Mouse (Mus musculus): ENCODE results near the gene Spg11. TPM values are rescaled to one million over a fixed set of nuclear protein-coding genes. Genes with fewer than 3 reads are reported as not detected.
"Not testable (repeated sequence)": the region's sequence is repeated elsewhere in the genome, so short reads cannot be mapped to it uniquely, and the experiment has no call there.

The Spg11 gene
- polyA plus RNA-seq, 1 experiment from 2014 or later = 8.8 TPM

DNA sequence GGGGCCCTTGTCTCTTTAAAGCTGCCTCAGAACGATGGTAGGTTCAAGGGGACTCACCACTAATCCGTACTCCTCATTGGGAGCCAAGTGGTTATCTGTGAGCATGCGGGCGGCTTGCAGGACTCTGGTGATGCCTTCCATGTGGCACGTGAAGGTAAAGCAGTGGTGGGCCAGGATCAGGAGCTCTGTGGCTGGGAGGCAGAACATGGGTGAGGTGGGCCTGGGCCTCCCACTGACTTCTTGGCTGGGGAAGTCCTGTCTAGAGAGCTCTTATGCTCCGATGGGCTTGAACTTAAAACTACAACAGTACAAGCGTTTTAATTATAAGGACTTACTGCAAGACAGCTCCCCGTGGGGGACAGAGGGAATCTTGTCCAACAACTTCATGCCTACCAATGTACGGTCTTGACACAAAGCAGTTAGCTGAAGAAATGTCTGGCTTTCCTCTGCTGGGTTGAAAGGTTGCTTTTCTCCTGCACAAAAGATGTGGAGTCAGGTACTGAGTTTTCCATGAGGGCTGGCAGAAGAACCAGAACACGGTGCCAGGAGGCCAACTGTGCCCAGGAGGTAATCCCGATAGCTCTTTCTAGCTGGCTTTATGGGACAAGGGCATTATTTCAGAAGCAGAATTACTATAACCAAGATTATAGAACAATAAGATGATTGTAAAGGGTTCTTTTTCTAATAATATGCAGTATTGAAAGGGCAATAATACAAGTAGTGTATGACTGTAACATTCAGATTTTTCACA is 58.6 kb downstream of the Spg11 start:
- peaks cover 41% of the 10 kb centered on the region for H3K36me3 ChIP-seq
- H3K4me2 ChIP-seq = no peak overlapping the region
- no peak overlapping the region for H3K4me3 ChIP-seq
- no peak overlapping the region for H3K27ac ChIP-seq (ENCODE audit: poor library complexity, severe bottlenecking)
- no peaks in the 10 kb centered on the region for H3K9me3 ChIP-seq (replicated peaks)
- 72% methylated on average over 11 of the region's 11 CpGs for WGBS
- ATAC-seq (ENCODE audit: insufficient number of reproducible peaks, low FRiP score) = no peak
- no peak overlapping the region for H3K9ac ChIP-seq
- no peaks in the 10 kb centered on the region for H3K27me3 ChIP-seq (replicated peaks)
- H3K4me1 ChIP-seq (replicated peaks) = peaks cover 18% of the 10 kb centered on the region

DNA sequence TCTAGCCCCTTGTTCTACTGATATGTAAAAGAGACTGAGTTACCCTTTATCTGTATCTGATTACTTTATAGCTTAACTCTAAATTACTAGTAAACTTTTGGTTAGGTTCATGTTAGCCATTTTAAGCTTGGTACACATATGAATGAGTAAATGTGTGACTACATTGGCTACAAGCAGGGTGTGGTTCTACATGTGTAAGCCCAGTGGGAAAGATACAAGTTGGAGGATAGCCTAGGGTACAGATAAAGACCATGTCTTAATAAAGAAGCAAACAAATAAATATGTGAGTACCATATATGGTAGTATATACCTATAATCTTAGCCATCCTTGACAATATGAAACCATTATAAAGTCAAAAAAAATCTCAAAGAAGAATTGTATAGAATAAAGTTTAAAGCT is 74.3 kb downstream of the Spg11 start:
- H3K27me3 ChIP-seq (replicated peaks) = no peaks in the 10 kb centered on the region
- no peak overlapping the region for H3K27ac ChIP-seq (ENCODE audit: poor library complexity, severe bottlenecking)
- H3K9ac ChIP-seq = no peak overlapping the region
- no peak overlapping the region for H3K4me3 ChIP-seq
- no peaks in the 10 kb centered on the region for H3K4me1 ChIP-seq (replicated peaks)
- no peak for ATAC-seq (ENCODE audit: insufficient number of reproducible peaks, low FRiP score)
- no peaks in the 10 kb centered on the region for H3K9me3 ChIP-seq (replicated peaks)
- peaks cover 42% of the 10 kb centered on the region for H3K36me3 ChIP-seq
- H3K4me2 ChIP-seq = no peak overlapping the region

DNA sequence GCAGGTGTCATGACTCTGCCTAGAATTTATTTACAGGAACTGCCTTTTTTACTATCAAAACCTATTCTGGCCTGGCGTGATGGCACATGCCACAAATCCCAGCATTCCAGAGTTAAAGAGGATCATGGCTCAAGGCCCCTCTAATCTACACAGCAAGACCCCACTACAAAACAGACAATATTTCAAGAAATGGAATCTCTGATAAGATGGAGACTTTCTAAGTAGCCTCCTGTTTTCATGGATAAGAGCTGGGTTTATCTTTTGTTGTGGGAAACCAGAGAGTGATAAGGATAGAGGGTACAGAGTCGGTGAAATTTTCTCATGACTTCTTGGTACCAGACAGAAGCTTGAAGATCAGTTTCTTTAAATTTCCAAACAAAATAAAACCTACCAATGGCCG is 82.1 kb downstream of the Spg11 start:
- 58% methylated on average over 3 of the region's 3 CpGs for whole genome bisulfite sequencing
- no peaks in the 10 kb centered on the region for H3K27me3 ChIP-seq (replicated peaks)
- no peak overlapping the region for H3K4me2 ChIP-seq
- H3K36me3 ChIP-seq = peaks cover 28% of the 10 kb centered on the region
- H3K4me1 ChIP-seq (replicated peaks) = peaks cover 8% of the 10 kb centered on the region; the same call in 1 of the 2 replicates
- no peak for ATAC-seq (ENCODE audit: insufficient number of reproducible peaks, low FRiP score)
- no peak overlapping the region for H3K4me3 ChIP-seq
- H3K9ac ChIP-seq = no peak overlapping the region
- no peaks in the 10 kb centered on the region for H3K9me3 ChIP-seq (replicated peaks)
- no peak overlapping the region for H3K27ac ChIP-seq (ENCODE audit: poor library complexity, severe bottlenecking)

DNA sequence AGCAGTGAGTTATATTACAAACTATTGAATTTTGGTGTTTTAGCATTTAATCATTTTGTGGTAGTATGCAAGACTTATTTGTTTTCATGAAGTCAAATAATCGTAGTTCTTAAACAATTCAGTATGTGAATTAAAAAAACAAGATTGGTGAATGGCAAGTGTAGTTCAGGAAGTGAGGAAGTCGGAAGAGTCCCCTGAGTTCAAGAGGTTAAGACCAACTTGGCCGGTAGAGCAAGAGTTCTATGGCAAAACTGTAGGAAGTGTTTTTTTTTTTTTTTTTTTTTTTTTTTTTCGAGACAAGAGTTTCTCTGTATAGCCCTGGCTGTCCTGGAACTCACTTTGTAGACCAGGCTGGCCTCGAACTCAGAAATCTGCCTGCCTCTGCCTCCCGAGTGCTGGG is 86.2 kb downstream of the Spg11 start:
- WGBS = 77% methylated on average over 5 of the region's 6 CpGs
- no peak overlapping the region for H3K9ac ChIP-seq
- no peak overlapping the region for H3K4me2 ChIP-seq
- H3K4me3 ChIP-seq = no peak overlapping the region
- H3K4me1 ChIP-seq (replicated peaks) = peaks cover 8% of the 10 kb centered on the region; the same call in 1 of the 2 replicates
- H3K9me3 ChIP-seq (replicated peaks) = no peaks in the 10 kb centered on the region
- ATAC-seq (ENCODE audit: insufficient number of reproducible peaks, low FRiP score) = no peak
- no peak overlapping the region for H3K27ac ChIP-seq (ENCODE audit: poor library complexity, severe bottlenecking)
- no peaks in the 10 kb centered on the region for H3K27me3 ChIP-seq (replicated peaks)
- peaks cover 14% of the 10 kb centered on the region for H3K36me3 ChIP-seq

DNA sequence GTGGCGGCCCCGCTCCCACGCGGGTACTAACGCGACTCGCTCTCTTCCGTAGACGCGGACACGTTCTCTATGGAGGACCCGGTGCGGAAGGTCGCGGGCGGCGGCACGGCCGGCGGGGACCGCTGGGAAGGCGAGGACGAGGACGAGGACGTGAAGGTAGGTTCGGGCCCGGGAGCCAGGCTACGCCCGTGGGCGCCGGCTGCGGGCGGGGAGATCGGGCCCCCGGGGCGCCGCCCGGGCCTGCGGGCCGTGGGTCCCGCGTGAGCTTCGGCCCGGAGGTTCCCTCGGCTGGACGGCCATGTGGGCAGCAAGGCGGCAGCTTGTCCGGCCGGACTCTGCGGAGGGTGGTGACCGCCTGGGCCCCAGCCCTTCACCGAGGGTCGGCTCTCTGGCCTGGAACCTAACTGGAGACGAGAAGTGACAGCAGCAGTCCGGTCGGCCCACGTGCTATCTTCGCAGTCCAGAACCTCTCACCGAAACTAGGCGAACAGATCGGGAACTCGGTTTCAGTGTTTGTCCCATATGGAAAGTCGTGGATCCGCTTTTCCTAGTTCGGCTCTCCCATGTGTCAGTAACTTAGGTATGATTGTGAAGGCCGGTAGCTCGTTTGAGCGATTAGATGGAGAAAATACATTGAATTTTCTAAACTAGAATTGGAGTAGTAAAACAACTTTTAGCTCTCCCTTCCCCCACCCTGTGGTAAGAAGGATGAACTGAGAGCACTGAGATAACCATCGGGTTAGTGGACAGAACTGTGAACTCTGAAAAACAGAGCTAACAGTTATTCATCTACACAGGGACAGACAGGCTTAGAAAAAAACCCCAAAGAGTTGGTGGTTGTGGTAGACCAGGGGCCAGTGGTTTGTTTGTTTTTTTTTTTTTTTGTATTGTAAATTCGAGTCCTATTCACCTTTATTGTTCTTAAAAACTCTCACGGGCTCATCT is 89.2 kb downstream of the Spg11 start:
- Histone ChIP-seq H3K4me3 (peak overlapping the region; percentile 99), H3K27me3 (replicated peaks) (no peaks in the 10 kb centered on the region), H3K36me3 (peaks cover 8% of the 10 kb centered on the region), H3K4me1 (replicated peaks) (no peaks in the 10 kb centered on the region; the same call in 1 of the 2 replicates), H3K4me2 (peak overlapping the region; percentile 79), H3K27ac (ENCODE audit: poor library complexity, severe bottlenecking) (peak overlapping the region; percentile 88), H3K9ac (peak overlapping the region; percentile 97), H3K9me3 (replicated peaks) (no peaks in the 10 kb centered on the region)
- under 1% methylated on average over 70 of the region's 71 CpGs for WGBS
- peak; percentile 60 for ATAC-seq (ENCODE audit: insufficient number of reproducible peaks, low FRiP score)

DNA sequence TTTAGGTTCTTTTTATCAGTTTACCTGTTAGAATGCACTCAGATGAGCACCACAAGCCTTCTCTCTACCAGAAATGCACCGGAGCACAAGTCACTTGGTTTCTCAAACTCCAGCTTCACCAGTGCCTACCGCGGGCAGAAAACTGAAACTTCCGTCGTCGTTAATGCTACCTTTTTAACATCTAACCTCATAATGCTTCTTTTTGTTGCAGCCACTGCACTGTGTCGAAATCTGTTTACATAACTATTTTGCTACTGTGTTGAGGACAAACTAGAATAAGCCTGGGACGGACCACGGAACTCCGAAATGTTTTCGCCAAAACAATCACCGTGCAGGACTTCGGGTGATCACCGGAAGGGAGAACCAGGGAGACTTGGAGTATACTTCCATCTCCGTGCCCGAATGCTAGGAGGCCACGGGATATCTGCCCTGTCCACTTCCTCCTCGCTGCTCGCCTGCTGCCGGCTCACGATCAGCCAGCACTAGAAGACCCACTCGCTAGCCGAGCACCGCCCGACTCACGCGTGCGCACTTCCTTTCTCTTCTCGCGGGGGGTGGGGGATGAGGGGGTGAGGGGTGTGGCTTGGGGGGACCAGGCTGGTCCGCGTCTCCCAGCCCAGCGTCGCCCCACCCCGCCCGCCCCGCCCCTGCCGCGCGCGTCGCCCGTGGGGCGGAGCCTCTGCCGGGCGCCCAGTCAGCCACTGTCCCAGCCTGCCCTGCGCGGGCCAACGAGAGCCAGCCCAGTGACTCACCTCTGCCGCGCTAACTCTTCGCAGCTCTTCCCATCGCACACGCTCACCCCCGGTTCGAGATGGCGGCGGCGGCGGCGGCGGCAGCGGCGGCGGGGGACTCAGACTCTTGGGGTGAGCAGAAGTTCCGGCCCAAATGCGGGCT is 90.1 kb downstream of the Spg11 start, which contains the start of gene Eif3j1:
Eif3j1 (plus strand) TSS at position 685 of the 894 bp plus-strand sequence.
- under 1% methylated on average over 60 of the region's 67 CpGs for WGBS
- Histone ChIP-seq H3K36me3 (0 out of 2 replicates have a peak, but pooled peaks cover under 1% of the 10 kb centered on the region), H3K9ac (peak within 1 kb of the TSS; percentile 97), H3K4me2 (peak within 1 kb of the TSS; percentile 79), H3K9me3 (replicated peaks) (no peaks in the 10 kb centered on the region), H3K27me3 (replicated peaks) (no peaks in the 10 kb centered on the region), H3K4me1 (replicated peaks) (no peaks in the 10 kb centered on the region; the same call in 1 of the 2 replicates), H3K27ac (ENCODE audit: poor library complexity, severe bottlenecking) (peak within 1 kb of the TSS; percentile 93), H3K4me3 (peak within 1 kb of the TSS; percentile 99)
- ATAC-seq (ENCODE audit: insufficient number of reproducible peaks, low FRiP score) = peak; percentile 100

DNA sequence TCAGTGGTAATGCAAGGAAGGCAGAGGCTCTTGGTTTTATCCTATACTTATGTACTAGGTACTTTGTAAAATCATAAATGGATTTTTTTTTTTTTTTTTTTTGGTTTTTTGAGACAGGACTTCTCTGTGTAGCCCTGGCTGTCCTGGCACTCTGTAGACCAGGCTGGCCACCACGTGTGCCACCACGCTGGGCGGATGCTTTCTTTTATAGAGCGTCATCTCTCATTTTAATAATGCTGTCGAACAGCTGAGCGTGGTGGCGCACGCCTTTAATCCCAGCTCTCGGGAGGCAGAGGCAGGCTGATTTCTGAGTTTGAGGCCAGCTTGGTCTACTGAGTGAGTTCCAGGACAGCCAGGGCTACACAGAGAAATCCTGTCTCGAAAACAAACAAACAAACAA is 91.1 kb downstream of the Spg11 start:
- not testable (repeated sequence) for H3K27me3 ChIP-seq (replicated peaks); ATAC-seq (ENCODE audit: insufficient number of reproducible peaks, low FRiP score); H3K4me1 ChIP-seq (replicated peaks); H3K27ac ChIP-seq (ENCODE audit: poor library complexity, severe bottlenecking); H3K9me3 ChIP-seq (replicated peaks); H3K4me2 ChIP-seq; H3K4me3 ChIP-seq; H3K36me3 ChIP-seq; H3K9ac ChIP-seq
- 90% methylated on average over 10 of the region's 10 CpGs for WGBS

DNA sequence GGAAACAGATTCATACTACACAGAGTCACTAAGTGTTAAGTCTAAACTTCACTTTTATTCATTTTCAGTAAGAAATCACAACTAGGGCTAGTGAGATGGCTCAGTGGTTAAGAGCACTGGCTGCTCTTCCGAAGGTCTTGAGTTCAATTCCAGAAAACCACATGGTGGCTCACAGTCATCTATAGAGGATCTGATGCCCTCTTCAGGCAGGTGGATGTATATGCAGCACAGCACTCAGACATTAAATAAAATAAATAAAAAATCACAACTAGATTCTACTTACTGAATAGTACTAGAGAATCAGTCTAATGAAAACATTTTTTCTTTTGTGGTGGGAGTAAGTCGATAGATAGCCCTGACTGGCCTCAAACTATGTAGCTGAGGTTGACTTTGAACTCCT is 95.9 kb downstream of the Spg11 start:
- Histone ChIP-seq H3K4me3 (no peak overlapping the region), H3K9ac (no peak overlapping the region), H3K27ac (ENCODE audit: poor library complexity, severe bottlenecking) (no peak overlapping the region), H3K4me2 (no peak overlapping the region), H3K4me1 (replicated peaks) (no peaks in the 10 kb centered on the region), H3K36me3 (no peaks in the 10 kb centered on the region), H3K9me3 (replicated peaks) (no peaks in the 10 kb centered on the region), H3K27me3 (replicated peaks) (no peaks in the 10 kb centered on the region)
- ATAC-seq (ENCODE audit: insufficient number of reproducible peaks, low FRiP score) = no peak
- WGBS = 78% methylated on average over 2 of the region's 2 CpGs

DNA sequence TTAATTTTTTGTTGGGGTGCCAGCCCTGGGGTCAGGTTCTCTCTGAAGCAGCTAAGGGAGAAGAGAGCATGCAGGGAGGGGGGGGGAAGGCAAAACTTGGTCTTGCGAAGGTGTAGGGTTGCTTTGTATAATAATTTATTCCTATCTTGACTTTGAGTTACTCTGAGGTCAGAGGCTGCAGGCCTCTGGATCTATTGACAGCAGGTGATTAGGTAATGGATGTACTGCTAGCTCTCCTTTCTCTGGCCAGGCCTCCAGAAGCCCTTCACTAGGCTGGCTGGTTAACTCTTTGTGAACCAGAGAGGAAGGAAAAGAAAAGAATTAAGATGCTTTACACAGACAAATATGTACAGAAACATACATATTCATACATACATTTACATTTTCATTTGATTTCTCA is 99.5 kb downstream of the Spg11 start:
- Histone ChIP-seq H3K27ac (ENCODE audit: poor library complexity, severe bottlenecking) (no peak overlapping the region), H3K9ac (no peak overlapping the region), H3K4me1 (replicated peaks) (no peaks in the 10 kb centered on the region), H3K4me3 (no peak overlapping the region), H3K4me2 (no peak overlapping the region), H3K9me3 (replicated peaks) (no peaks in the 10 kb centered on the region), H3K27me3 (replicated peaks) (no peaks in the 10 kb centered on the region), H3K36me3 (peaks cover 1% of the 10 kb centered on the region)
- no peak for ATAC-seq (ENCODE audit: insufficient number of reproducible peaks, low FRiP score)
- WGBS = 64% methylated on average over 1 of the region's 1 CpGs

DNA sequence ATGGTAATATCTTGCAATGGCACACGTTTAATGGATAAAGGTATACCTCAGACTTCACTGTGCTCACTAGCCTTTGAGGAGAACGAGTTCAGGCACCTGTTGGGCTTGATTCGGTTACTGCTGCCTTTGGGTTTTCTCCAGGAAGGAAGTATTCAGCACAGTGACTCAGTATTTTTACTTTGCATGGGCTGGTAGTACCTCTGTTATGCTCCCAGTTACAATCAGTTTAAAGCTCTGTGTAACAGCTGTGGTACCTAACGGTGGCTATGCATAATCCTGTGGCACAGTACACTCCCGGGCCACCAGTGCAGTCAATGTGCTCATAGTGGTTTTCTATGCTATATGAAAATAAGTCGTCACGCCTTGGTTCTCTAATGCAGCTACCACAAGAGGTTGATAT is 106.7 kb downstream of the Spg11 start:
- ATAC-seq (ENCODE audit: insufficient number of reproducible peaks, low FRiP score) = no peak
- Histone ChIP-seq H3K27ac (ENCODE audit: poor library complexity, severe bottlenecking) (no peak overlapping the region), H3K9ac (no peak overlapping the region), H3K9me3 (replicated peaks) (no peaks in the 10 kb centered on the region), H3K36me3 (peaks cover 29% of the 10 kb centered on the region), H3K4me2 (no peak overlapping the region), H3K4me1 (replicated peaks) (no peaks in the 10 kb centered on the region), H3K4me3 (no peak overlapping the region), H3K27me3 (replicated peaks) (no peaks in the 10 kb centered on the region)
- WGBS = 84% methylated on average over 7 of the region's 7 CpGs

Data from heart, embryonic 12.5 days (tissue).